In the genomic region with DNA sequence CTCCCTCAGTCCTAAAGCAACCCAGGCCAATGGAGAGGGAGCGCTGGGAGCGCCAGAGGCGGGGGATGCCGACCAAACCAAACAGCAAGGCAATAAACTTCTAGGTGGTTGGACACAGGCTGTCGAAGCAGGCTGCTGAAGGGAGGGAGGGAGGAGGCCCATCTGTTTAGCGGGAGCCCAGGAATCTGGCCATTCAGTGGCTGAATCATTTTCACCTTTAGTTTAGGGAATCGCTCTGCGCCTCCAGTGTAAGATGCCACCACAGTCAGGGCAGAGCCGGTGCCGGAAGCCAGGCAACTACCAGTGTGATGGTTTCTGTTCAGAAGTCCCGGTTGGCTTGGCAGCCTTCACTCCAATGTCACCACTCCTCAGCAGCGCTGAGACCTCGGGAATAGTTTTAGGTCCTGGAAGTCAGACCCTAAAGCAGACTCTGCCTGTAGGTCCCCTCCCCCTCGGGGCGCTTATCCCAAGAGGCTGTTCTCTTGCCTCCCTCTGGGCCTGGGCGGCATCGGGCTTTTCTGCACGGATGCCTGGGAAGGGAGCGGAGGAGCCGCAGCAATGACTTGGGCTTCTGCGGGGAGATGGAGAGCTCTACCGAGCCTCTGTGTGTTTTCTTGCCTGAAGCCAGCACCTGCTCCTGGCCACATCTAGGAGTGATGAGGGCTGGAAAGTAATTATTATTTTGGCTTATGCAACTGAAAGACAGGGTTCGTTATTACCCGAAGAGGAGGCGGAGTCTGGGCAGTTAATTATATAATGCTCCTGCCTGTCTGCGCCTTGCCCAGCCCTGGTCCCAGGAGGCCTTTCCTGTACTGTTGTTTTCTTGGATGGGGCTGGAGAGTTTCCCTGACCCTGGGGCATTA, we compare ENCODE assay signal across 8 mouse cellular contexts. TPM values are rescaled to one million over a fixed set of nuclear protein-coding genes. Genes with fewer than 3 reads are reported as not detected.
DNase-seq lines count a peak whose midpoint lies in the region; ATAC-seq lines count a peak whose summit lies in the region.

No protein-coding gene starts in this region.

- peak overlapping the region; percentile 90 for H3K4me2 ChIP-seq in hindbrain, embryonic 15.5 days
- peak overlapping the region; percentile 87; the same call in 1 of the 2 replicates for H3K4me2 ChIP-seq in limb, embryonic 13.5 days (replicated peaks)
- H3K4me2 ChIP-seq in stomach, embryonic 16.5 days (ENCODE audit: low read depth, low read length), result no peak overlapping the region; the same call in 1 of the 2 replicates

- peaks cover 38% of the 10 kb centered on the region for H3K4me1 ChIP-seq in hindbrain, embryonic 15.5 days (replicated peaks)
- H3K4me1 ChIP-seq in limb, embryonic 13.5 days, result peaks cover 19% of the 10 kb centered on the region
- no peaks in the 10 kb centered on the region; the same call in 1 of the 2 replicates for H3K4me1 ChIP-seq in stomach, embryonic 16.5 days (ENCODE audit: control insufficient read depth, insufficient read depth, low read length)

- H3K9me3 ChIP-seq in hindbrain, embryonic 15.5 days, result no peaks in the 10 kb centered on the region
- peaks cover 7% of the 10 kb centered on the region for H3K9me3 ChIP-seq in limb, embryonic 13.5 days
- peaks cover 6% of the 10 kb centered on the region; the same call in 1 of the 2 replicates for H3K9me3 ChIP-seq in stomach, embryonic 16.5 days (replicated peaks; ENCODE audit: control insufficient read depth, low read length)

- peak overlapping the region; percentile 94 for H3K4me3 ChIP-seq in hindbrain, embryonic 15.5 days
- H3K4me3 ChIP-seq in limb, embryonic 13.5 days, result peak overlapping the region; percentile 3; the same call in 1 of the 2 replicates
- H3K4me3 ChIP-seq in stomach, embryonic 16.5 days (replicated peaks; ENCODE audit: low read length), result peak overlapping the region; percentile 50; the same call in 1 of the 2 replicates

- H3K36me3 ChIP-seq in hindbrain, embryonic 15.5 days, result no peaks in the 10 kb centered on the region
- no peaks in the 10 kb centered on the region for H3K36me3 ChIP-seq in limb, embryonic 13.5 days
- H3K36me3 ChIP-seq in stomach, embryonic 16.5 days (ENCODE audit: control insufficient read depth, insufficient read depth, low read length), result no peaks in the 10 kb centered on the region

- peak overlapping the region; percentile 81 for H3K9ac ChIP-seq in hindbrain, embryonic 15.5 days
- no peak overlapping the region for H3K9ac ChIP-seq in limb, embryonic 13.5 days
- H3K9ac ChIP-seq in stomach, embryonic 16.5 days (ENCODE audit: low read length), result no peak overlapping the region

- peak overlapping the region; percentile 76 for H3K27ac ChIP-seq in hindbrain, embryonic 15.5 days (replicated peaks)
- H3K27ac ChIP-seq in limb, embryonic 13.5 days, result no peak overlapping the region
- H3K27ac ChIP-seq in stomach, embryonic 16.5 days (ENCODE audit: low read length), result no peak overlapping the region

- peaks cover 5% of the 10 kb centered on the region; the same call in 1 of the 2 replicates for H3K27me3 ChIP-seq in hindbrain, embryonic 15.5 days
- peaks cover 82% of the 10 kb centered on the region for H3K27me3 ChIP-seq in limb, embryonic 13.5 days
- peaks cover 66% of the 10 kb centered on the region for H3K27me3 ChIP-seq in stomach, embryonic 16.5 days (ENCODE audit: control insufficient read depth, insufficient read depth, low read length)

- ATAC-seq in cerebellum, adult (ENCODE audit: insufficient number of reproducible peaks, low FRiP score, low TSS enrichment), result peak; percentile 70
- ATAC-seq in hindbrain, embryonic 15.5 days (ENCODE audit: low FRiP score, low read depth), result no peak
- no peak for ATAC-seq in limb, embryonic 13.5 days (ENCODE audit: low FRiP score, low read depth)
- ATAC-seq in stomach, embryonic 16.5 days (ENCODE audit: insufficient read depth, low FRiP score), result no peak

- DNase-seq in embryo, embryonic 9.5 days (ENCODE audit: extremely low spot score), result peak; percentile 40
- no peak for DNase-seq in adrenal gland, adult 18-20 months (ENCODE audit: low spot score in 2 of 2)
- no peak for DNase-seq in spleen, adult 18-20 months
- DNase-seq in urinary bladder, postnatal 4 days (ENCODE audit: low spot score in 2 of 2), result no peak

- 4% methylated on average over 26 of the region's 26 CpGs for WGBS in hindbrain, embryonic 15.5 days
- WGBS in limb, embryonic 13.5 days, result 5% methylated on average over 26 of the region's 26 CpGs
- WGBS in stomach, embryonic 16.5 days, result 9% methylated on average over 26 of the region's 26 CpGs

RNA-seq across cellular contexts. Expression of a gene that starts 2.3 kb away (rescaled TPM):
- polyA plus RNA-seq in hindbrain, embryonic 15.5 days (2015; fragmentation: Nextera tagmentation; extraction: Ambion mirVana), result 108 and 125 TPM in 2 replicates
- 0.81 and 1.0 TPM in 2 replicates for polyA plus RNA-seq in limb, embryonic 13.5 days (2015; fragmentation: Nextera tagmentation; extraction: Ambion mirVana)
- 2.0 and 2.7 TPM in 2 replicates for polyA plus RNA-seq in stomach, embryonic 16.5 days (2015; fragmentation: Nextera tagmentation; extraction: Ambion mirVana)
- total RNA-seq in adrenal gland, adult 18-20 months (2021), result 1 to 10 TPM; 2.3 to 3.3 TPM

Comparison
In these comparisons a context has a peak if more than half of its experiments do, and no peak if none do; other contexts are left out.
1. H3K4me3 ChIP-seq: peak in every context shown above with its lines; median percentile 94 in hindbrain, embryonic 15.5 days; 50 in stomach, embryonic 16.5 days; 3 in limb, embryonic 13.5 days.
2. RNA of a gene that starts 2.3 kb away (polyA plus RNA-seq): 108 to 125 TPM in hindbrain, embryonic 15.5 days; 2.0 to 2.7 TPM in stomach, embryonic 16.5 days and 0.81 to 1.0 TPM in limb, embryonic 13.5 days; every median in the first group is over 10 times any median in the second.